Mouse (Mus musculus): Measurements from ENCODE around the gene Npas3.
A peak's percentile ranks its signal among the peaks of the same experiment; 100 is the strongest.

Npas3 gene

DNA sequence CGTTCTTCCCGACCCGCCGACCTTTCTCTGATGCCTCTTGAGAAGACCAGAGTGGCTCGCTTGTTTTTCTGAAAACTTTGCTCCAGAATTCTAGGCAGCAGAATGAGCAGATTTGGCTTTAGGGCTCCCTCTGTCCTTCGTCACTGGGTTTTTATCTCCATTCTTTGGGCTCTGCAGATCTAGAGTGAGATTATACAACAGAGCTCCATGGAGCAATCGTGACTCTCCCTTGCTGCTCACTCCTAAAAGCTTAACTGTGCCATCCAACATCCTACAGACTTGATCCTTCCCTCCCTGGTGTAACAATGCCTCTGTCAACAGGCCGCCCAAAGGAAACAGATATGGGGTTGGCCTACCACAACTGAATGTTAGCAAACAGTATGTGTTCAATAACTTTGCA, 634.4 kb downstream of the Npas3 start:
- no peak for DNase-seq

GRCm38 (mm10) chr12:53888624-53889023, 640.1 kb downstream of the Npas3 start:
- no peak for DNase-seq

DNA sequence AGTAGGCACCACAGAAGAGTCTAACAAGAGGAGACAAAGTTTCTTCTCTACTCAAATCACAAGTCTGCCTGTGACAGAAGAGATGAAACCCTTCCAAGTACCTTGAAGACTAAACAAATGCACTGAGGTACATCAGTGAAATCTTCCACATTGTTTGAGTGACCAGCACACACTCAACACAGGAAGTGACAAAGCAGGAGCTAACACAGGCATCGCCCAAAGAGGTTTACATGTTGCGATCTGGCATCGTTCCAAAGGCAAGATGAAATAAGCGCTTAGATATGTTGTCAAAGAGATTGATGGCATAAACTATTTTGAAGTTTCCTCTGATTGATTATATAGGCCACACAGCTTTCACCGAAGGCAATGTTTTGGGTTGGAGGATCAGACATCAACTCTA, 647.4 kb downstream of the Npas3 start:
- DNase-seq: no peak

DNA sequence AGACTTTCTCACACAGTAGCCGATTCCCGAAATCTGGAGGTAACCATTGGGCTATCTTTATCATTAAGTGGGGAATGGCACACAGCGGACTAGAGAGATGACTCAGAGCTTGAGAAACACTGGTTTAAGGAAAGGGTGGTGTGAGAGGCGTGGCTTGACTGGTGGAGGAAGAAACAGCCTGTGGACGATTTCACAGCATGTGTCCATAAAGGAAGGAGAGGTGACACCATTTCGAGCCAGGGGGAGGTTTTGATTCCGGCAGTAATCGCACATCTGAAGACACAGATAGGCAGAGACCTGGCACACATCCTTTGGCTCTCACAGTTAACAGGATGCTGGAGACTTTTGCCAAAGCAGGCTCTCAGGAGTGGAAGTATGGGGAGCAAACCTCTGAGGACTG, 660.3 kb downstream of the Npas3 start:
- DNase-seq: no peak

GRCm38 (mm10) chr12:53910192-53910591, 661.7 kb downstream of the Npas3 start:
- DNase-seq: no peak

GRCm38 (mm10) chr12:53922153-53922552, 673.7 kb downstream of the Npas3 start:
- DNase-seq: no peak

DNA sequence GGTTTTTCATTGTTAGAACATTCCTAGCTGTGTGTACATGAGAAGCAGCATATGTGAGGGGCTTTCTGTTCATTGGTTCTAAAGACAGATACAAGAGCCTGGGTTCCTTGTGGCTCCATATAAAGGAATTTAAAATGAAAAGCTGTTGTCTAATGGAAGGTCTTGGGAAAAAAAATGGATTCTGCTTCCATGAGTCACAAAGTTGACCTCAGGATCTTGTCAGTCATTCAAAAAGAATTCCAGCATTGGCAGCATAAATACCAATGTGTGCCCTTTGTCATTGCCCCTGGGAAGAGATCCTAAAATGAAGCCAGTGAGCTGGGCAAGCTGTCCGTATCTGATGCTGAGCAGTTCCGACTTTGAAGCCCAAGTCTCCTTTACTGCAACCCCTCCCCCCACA, 700.3 kb downstream of the Npas3 start:
- DNase-seq: no peak

GRCm38 (mm10) chr12:53962004-53962403, 713.5 kb downstream of the Npas3 start:
- no peak for DNase-seq

- DNase-seq: no peak
These were observed 715.1 kb downstream of the Npas3 start for GRCm38 (mm10) chr12:53963534-53963933.

GRCm38 (mm10) chr12:53969378-53970174, 721.1 kb downstream of the Npas3 start:
- no peak for DNase-seq

DNA sequence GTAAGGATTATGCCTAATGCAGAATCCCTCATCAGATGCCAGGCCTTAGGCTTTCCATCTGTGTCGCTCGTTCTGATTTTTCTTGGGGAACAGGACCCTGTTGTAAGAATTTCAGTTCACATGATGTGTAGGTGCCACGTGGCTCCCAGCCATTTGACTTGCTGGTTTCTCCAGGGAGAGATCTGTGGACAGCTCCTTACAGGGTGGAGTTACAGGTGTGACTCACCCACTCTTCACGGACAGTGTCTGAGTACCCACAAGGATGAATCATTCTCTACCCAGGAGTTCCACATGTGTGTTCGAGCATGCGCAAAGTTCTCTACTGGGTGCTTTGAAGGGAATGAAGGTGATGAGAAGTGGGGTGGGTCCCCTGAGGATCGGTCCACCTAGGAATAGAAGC, 722.2 kb downstream of the Npas3 start:
- no peak for DNase-seq

DNA sequence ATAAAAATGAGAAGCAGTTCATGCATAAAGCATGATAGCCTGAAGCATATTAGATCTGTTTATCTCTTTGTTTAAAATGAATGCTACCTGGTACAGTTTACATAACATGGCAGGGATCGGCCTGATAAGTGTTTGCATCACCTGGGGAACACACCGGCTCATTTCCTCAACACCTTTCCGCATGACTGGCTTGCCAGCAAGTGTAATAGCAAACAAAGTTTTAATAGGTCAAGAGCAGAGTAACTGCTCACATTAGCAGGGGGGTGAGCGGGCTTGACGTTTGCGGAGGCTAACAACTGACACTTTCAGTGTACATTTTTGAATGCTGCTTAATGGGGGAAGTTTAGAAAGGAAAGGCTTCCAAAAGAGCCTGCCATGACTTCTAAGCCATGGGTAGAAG, 724.9 kb downstream of the Npas3 start:
- no peak for DNase-seq

DNA sequence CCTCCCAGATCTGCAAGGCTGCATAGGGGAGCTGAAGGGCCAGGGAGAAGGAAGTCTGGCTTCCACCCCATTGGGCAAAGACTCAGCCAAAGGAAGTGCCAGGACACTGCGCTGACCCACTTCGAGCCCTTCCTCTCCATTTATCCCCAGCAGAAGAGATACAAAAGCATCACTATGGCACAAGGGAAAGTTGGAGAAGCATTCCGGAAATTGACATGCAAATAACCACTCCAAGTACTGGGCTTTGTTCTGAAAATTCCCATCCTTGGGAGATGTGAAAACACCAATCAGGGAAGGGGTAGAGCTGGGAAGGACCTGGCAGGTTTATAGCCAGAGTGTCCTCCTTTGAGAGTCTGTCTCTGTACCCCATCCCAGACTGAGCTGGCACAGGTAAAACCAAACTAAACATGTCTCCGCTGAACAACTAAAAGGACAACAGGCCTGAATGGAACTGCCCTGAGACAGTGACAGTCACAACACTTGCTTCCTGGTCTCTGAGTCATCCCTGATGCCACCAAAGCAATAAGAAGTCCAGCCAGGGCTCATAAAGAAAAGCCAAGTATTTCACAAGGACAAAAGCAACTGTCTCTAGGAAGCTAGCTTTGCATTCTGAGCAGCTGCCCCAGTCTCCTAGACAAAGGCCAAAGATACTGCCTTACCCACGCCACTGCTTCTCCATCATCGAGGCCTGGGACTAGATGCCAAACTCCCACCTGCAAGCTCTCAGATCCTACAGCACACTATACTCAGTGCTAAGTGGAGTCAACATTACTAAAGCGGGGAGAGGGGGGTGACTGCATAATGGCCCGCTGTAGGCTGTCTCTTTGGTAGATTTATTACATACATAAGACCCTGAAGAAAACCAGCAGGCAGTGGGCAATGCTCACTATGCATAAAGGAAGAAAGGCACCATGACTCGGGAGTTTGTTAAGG, 733.4 kb downstream of the Npas3 start:
- DNase-seq: peak; percentile 35

- DNase-seq: no peak
These were observed 735.5 kb downstream of the Npas3 start for GRCm38 (mm10) chr12:53983946-53984345.

DNA sequence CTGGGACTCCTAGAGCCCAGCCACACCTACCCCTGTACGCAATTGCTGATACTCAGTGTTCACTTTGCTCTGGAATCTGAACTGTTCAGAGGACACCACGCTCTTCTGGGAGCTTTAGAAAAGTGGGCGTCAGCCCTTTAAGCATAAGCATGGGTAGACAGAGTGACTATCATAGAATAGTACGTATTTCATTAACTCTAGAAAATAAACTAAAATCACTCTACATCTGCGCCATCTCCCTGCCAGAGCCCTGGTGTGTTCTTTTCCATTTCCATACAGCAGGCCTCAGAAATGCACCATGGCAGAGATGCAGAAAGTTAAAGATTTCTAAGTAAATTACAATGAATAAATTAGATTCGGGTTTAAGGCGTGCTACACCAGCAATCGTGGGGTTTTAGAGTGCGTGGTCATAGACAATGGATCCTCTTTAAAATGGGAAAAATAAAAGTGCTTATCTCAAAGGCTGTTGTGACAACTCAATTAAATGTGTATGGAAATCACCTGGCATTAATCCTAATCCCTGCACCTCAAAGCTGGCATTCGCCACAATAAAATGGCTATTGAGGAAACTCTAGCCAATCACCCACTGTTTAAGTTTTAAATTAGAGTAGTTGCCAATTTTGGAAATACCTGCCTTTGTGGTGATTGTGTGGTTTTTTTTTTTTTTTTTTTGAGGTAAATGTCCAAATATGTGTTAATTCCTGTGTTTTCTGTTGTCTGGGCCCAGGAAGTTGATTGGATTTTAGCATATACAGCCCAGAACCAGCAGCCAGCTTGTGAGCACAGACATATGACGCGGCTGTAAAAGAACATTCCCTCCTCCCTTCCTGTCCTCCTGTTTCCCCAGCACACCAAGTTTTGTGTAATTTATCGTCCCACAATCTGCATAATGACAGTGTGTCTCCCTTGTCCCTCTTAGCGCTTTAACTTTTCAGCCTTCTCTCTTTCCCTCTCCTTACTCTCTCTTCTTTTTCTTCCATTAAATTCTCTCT, 737.7 kb downstream of the Npas3 start:
- no peak for DNase-seq

DNA sequence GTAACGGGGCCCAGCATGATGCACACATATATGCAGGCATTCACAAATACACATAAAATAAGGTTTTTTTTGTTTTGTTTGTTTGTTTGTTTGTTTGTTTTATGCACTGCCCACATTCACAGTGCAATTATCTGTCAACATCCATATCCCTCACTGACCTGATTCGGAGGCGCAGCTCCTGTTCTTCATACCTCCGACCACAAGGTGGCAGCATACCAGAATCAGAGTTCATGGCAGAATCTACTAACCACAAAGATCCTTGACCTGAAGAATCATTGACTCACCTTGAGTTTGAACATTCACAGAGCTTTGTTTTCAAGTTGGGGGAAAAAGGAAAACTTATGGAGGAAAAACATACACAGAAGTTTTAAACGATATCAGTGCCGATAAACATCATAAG, 743.9 kb downstream of the Npas3 start:
- no peak for DNase-seq

DNA sequence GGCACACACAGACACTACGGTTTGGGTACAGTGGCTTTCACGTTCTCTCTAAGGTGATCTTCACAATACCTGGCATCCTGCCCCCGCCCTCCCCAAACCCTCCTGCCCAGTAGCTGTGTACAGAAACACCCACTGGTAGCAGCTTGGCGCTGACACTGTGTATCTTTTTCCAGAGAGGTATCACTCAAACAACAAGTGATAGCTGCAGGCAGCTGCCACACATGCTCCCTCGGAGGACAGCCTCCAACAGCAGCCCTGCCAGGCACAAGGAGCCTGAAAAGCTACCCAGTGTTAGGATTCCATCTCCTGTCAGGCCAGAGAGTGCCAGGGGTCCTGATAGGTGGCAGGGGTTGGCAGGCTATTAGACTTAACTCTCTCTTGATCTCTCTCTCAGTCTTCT, 747.2 kb downstream of the Npas3 start:
- DNase-seq: no peak

- DNase-seq: no peak
These were observed 748.7 kb downstream of the Npas3 start for GRCm38 (mm10) chr12:53997141-53997540.

- DNase-seq: no peak
These were observed 751.5 kb downstream of the Npas3 start for GRCm38 (mm10) chr12:53999647-54000637.

- DNase-seq: no peak
These were observed 754.0 kb downstream of the Npas3 start for GRCm38 (mm10) chr12:54002496-54002895.

DNA sequence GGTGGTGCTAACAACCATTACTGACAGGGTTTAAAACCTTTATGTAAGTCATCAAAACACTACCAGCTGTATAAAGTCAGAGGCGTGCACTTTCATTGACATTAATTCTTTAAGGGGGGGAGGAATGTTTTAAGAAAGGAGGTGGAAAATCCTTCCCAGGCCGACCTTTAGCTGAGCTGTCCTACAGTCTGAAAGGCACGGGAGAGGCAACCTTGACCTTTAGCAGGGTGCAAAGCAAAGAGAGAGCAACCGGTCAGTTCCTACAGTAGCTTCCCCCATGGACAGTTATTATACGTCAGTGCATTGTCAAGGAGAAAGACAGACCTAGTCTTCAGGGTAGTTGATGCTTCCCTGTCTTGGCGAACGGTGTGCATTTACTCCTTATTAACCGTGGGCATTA, 756.1 kb downstream of the Npas3 start:
- DNase-seq: no peak

Data from right cerebral cortex, postnatal 4 days (tissue).